Mouse (Mus musculus) cerebellum, adult 2 months (tissue): ENCODE measurements around the gene Plac9a. TPM values are rescaled to one million over a fixed set of nuclear protein-coding genes. Genes with fewer than 3 reads are reported as not detected.
"Not testable (repeated sequence)": the region's sequence is repeated elsewhere in the genome, so short reads cannot be mapped to it uniquely, and the experiment has no call there.

Experiments used
- DNase-seq, 2 experiments: peaks; one replicate each; pipeline ENCODE4 v3.0.0; 2021
- H3K27ac ChIP-seq: fragments of 200-500 bp; 2 replicates; pipeline ENCODE4 v1.5.1; 2012; ENCODE audit warnings: low read length, control low read depth, inconsistent platforms; ENCODE audit not compliant: insufficient read depth
- H3K27me3 ChIP-seq: fragments of 200-500 bp; 2 replicates; pipeline ENCODE4 v1.6.1; 2012; ENCODE audit warnings: inconsistent platforms, mild to moderate bottlenecking, low read length, moderate library complexity; ENCODE audit not compliant: control insufficient read depth, insufficient read depth
- H3K4me1 ChIP-seq: fragments of 200-500 bp; 2 replicates; pipeline ENCODE4 v1.6.1; 2011; ENCODE audit warnings: low read length; ENCODE audit not compliant: control insufficient read depth, insufficient read depth
- H3K4me3 ChIP-seq: fragments of 200-500 bp; replicated peaks from 2 replicates; pipeline ENCODE3; 2011; ENCODE audit warnings: mild to moderate bottlenecking, low read depth, low read length, control low read depth; ENCODE audit not compliant: insufficient read depth
- CTCF ChIP-seq: fragments of 200-500 bp; IDR thresholded peaks from 2 replicates; pipeline ENCODE4 v1.5.1; 2011; ENCODE audit warnings: low read depth, mild to moderate bottlenecking, control low read depth, low read length, moderate library complexity, borderline replicate concordance; ENCODE audit not compliant: insufficient read depth
- POLR2A ChIP-seq: fragments of 200-500 bp; IDR thresholded peaks from 2 replicates; pipeline ENCODE4 v1.6.1; 2011; ENCODE audit warnings: low read length, control low read depth, borderline replicate concordance; ENCODE audit not compliant: insufficient read depth
- WGBS: fragments of 180-500 bp; shearing (Covaris S2); methylation state at CpG from one replicate; pipeline ENCODE4 v1.1.7; 2018; 5-methylcytosine and 5-hydroxymethylcytosine counted together
- polyA plus RNA-seq: library from polyadenylated mRNA; depleted of rRNA; stranded (reverse); fragments of >200 nt; gene quantifications from 2 replicates; pipeline ENCODE4 v1.2.3, GENCODE M21; 2012

Gene Plac9a
- polyA plus RNA-seq, 1 experiment: not detected

- TF ChIP-seq CTCF: no peak
- no peak for TF ChIP-seq POLR2A
- no peaks in the 10 kb centered on the region for H3K27me3 ChIP-seq
- 73% methylated on average over 11 of the region's 11 CpGs for WGBS
- H3K27ac ChIP-seq: no peak overlapping the region
- no peaks in the 10 kb centered on the region for H3K4me1 ChIP-seq
- no peak overlapping the region for H3K4me3 ChIP-seq
- DNase-seq: no peak
Observed at GRCm38 (mm10) chr14:25852121-25852561, 50.8 kb downstream of the Plac9a start.

- H3K4me3 ChIP-seq: no peak overlapping the region
- no peak overlapping the region for H3K27ac ChIP-seq
- no peaks in the 10 kb centered on the region; the same call in 1 of the 2 replicates for H3K4me1 ChIP-seq
- no peak for TF ChIP-seq POLR2A
- no peak for TF ChIP-seq CTCF
- H3K27me3 ChIP-seq: no peaks in the 10 kb centered on the region
- 54% methylated on average over 6 of the region's 6 CpGs for WGBS
- DNase-seq: no peak
Observed at GRCm38 (mm10) chr14:25851189-25851588, 51.7 kb downstream of the Plac9a start.

- Histone ChIP-seq H3K27ac (no peak overlapping the region), H3K4me3 (no peak overlapping the region), H3K27me3 (no peaks in the 10 kb centered on the region), H3K4me1 (no peaks in the 10 kb centered on the region; the same call in 1 of the 2 replicates)
- no peak for DNase-seq
- WGBS: 97% methylated on average over 2 of the region's 2 CpGs
- TF ChIP-seq CTCF: no peak
- TF ChIP-seq POLR2A: no peak
Observed at GRCm38 (mm10) chr14:25850433-25850832, 52.5 kb downstream of the Plac9a start.

- not testable (repeated sequence) for H3K27me3 ChIP-seq, H3K27ac ChIP-seq, H3K4me3 ChIP-seq, H3K4me1 ChIP-seq, DNase-seq
- 96% methylated on average over 3 of the region's 4 CpGs for WGBS
Observed at GRCm38 (mm10) chr14:25848708-25849107, 54.2 kb downstream of the Plac9a start.

- H3K27ac ChIP-seq: no peak overlapping the region
- no peaks in the 10 kb centered on the region for H3K27me3 ChIP-seq
- H3K4me1 ChIP-seq: no peaks in the 10 kb centered on the region; the same call in 1 of the 2 replicates
- DNase-seq: no peak
- H3K4me3 ChIP-seq: no peak overlapping the region
- TF ChIP-seq CTCF (no peak), POLR2A (no peak)
- WGBS: 86% methylated on average over 6 of the region's 6 CpGs
Observed at GRCm38 (mm10) chr14:25848237-25848636, 54.7 kb downstream of the Plac9a start.

- H3K27me3 ChIP-seq: no peaks in the 10 kb centered on the region
- H3K4me3 ChIP-seq: no peak overlapping the region
- DNase-seq: no peak
- H3K4me1 ChIP-seq: no peaks in the 10 kb centered on the region; the same call in 1 of the 2 replicates
- no peak overlapping the region for H3K27ac ChIP-seq
- TF ChIP-seq POLR2A: no peak
- no peak for TF ChIP-seq CTCF
- 57% methylated on average over 9 of the region's 9 CpGs for WGBS
Observed at GRCm38 (mm10) chr14:25847660-25848059, 55.2 kb downstream of the Plac9a start.

GRCm38 (mm10) chr14:25846516-25846915, 56.4 kb downstream of the Plac9a start:
- no peak for DNase-seq
- Histone ChIP-seq H3K27ac (no peak overlapping the region), H3K4me3 (no peak overlapping the region), H3K27me3 (no peaks in the 10 kb centered on the region), H3K4me1 (no peaks in the 10 kb centered on the region; the same call in 1 of the 2 replicates)
- WGBS: 86% methylated on average over 8 of the region's 8 CpGs
- TF ChIP-seq POLR2A (no peak), CTCF (no peak)

GRCm38 (mm10) chr14:25845832-25846383, 57.0 kb downstream of the Plac9a start:
- H3K27me3 ChIP-seq: no peaks in the 10 kb centered on the region
- TF ChIP-seq POLR2A: no peak
- TF ChIP-seq CTCF: no peak
- no peak overlapping the region for H3K4me3 ChIP-seq
- WGBS: 96% methylated on average over 6 of the region's 6 CpGs
- no peak for DNase-seq
- H3K27ac ChIP-seq: no peak overlapping the region
- no peaks in the 10 kb centered on the region; the same call in 1 of the 2 replicates for H3K4me1 ChIP-seq
